Mouse (Mus musculus) left cerebral cortex, postnatal 25 days (tissue): ENCODE measurements around the gene CT030661.1. TPM values are rescaled to one million over a fixed set of nuclear protein-coding genes. Genes with fewer than 3 reads are reported as not detected.
"Not testable (repeated sequence)": the region's sequence is repeated elsewhere in the genome, so short reads cannot be mapped to it uniquely, and the experiment has no call there.

Experiments
- DNase-seq, 2 experiments: peaks; one replicate each; pipeline ENCODE4 v3.0.0; 2022; ENCODE audit warnings: low spot score in 2 of 2, mixed read lengths in 1 of 2
- intact Hi-C: fragments of 180-260 bp; cut with DNase I; formaldehyde crosslinking; loops from one replicate; pipeline ENCODE4 v1.15.1; 2025
- total RNA-seq, 2 experiments: library from RNA; stranded (reverse); gene quantifications; 2 replicates each; pipeline ENCODE4 v1.2.3; 2021

Gene CT030661.1
- 10 to 100 TPM; 12.2 to 12.4 TPM for total RNA-seq

GRCm38 (mm10) chr17:22314730-22315226, at the start of gene CT030661.1:
TSS of gene CT030661.1 (minus strand) at chr17:22314837.
- intact Hi-C loops = loop anchor here (5.0 kb wide), 1 partner anchor 87 kb away; the partner anchor contains the start of gene Zfp994

GRCm38 (mm10) chr17:22363895-22364294, 49.3 kb upstream of the CT030661.1 start:
- intact Hi-C loops = no loop called here
- DNase-seq = no peak

More at GRCm38 (mm10) chr17:22314730-22315226, at the start of gene CT030661.1:
- peak; percentile 94 to 98 for DNase-seq

- intact Hi-C loops = not testable (repeated sequence)
- DNase-seq = peak; percentile 45 to 51
Measured at GRCm38 (mm10) chr17:22361101-22361781, 46.6 kb upstream of the CT030661.1 start, which contains the start of the genes Zfp944 and Zfp758. TSS of gene Zfp944 (minus strand) at chr17:22361400. TSS of gene Zfp758 (plus strand) at chr17:22361453.

- intact Hi-C loops = no loop called here
- no peak for DNase-seq
Measured at GRCm38 (mm10) chr17:22360572-22360971, 45.9 kb upstream of the CT030661.1 start.

- intact Hi-C loops = loop anchor here (5.0 kb wide), 1 partner anchor 60 kb away; no protein-coding TSS in a partner anchor
- DNase-seq = peak; percentile 42 to 52
Measured at GRCm38 (mm10) chr17:22352794-22353193, 38.2 kb upstream of the CT030661.1 start.

- intact Hi-C loops, DNase-seq: not testable (repeated sequence)
Measured at GRCm38 (mm10) chr17:22315247-22315646, 610 bp upstream of the CT030661.1 start.

- intact Hi-C loops = loop anchor here (5.0 kb wide), 1 partner anchor 87 kb away; the partner anchor contains the start of gene Zfp994
- not testable (repeated sequence) for DNase-seq
Measured at GRCm38 (mm10) chr17:22314219-22314618, 418 bp downstream of the CT030661.1 start.

Other genes starting within 250 kb of the CT030661.1 start
- under 1 TPM; 0.25 to 0.41 TPM for gene Zfp947, start 148.6 kb downstream of the CT030661.1 start, total RNA-seq
- 1 to 10 TPM; 4.5 to 5.3 TPM for gene Zfp994, start 89.2 kb downstream of the CT030661.1 start, total RNA-seq
- 10 to 100 TPM in 1 of 2 experiments, 1 to 10 TPM in 1; 9.2 to 11.4 TPM for gene Zfp944, start 46.6 kb upstream of the CT030661.1 start, total RNA-seq
- gene Zfp758, start 46.6 kb upstream of the CT030661.1 start, total RNA-seq = 10 to 100 TPM; 10.2 to 10.5 TPM
- gene Zfp946, start 109.4 kb upstream of the CT030661.1 start, total RNA-seq = 10 to 100 TPM; 10.1 to 10.4 TPM